Mouse (Mus musculus): ENCODE data around the gene Ube2d3. TPM values are rescaled to one million over a fixed set of nuclear protein-coding genes. Genes with fewer than 3 reads are reported as not detected.

Ube2d3 gene
- total RNA-seq, 2 experiments from 2014 or later: 338 to 361 TPM

Other genes with a start within 250 kb of the Ube2d3 start
- 1 to 10 TPM; 1.1 TPM for gene Cenpe, start 225.6 kb upstream of the Ube2d3 start, total RNA-seq (2021)
- gene Bdh2, start 156.9 kb upstream of the Ube2d3 start, total RNA-seq (2021): 1 to 10 TPM; 3.7 to 3.8 TPM
- gene Slc9b2, start 130.4 kb upstream of the Ube2d3 start, total RNA-seq (2021): under 1 TPM; 0.22 to 0.29 TPM
- under 1 TPM in 1 of 2 experiments, not detected in 1; 0.25 TPM for gene Slc9b1, start 90.1 kb upstream of the Ube2d3 start, total RNA-seq (2021)
- gene Cisd2, start 14.2 kb upstream of the Ube2d3 start, total RNA-seq (2021): 10 to 100 TPM; 50.2 to 54.3 TPM
- 10 to 100 TPM; 18.4 to 18.8 TPM for gene Manba, start 47.5 kb downstream of the Ube2d3 start, total RNA-seq (2021)

All from heart, postnatal 25 days (tissue).